Comparison of ENCODE assay signal across 26 mouse cellular contexts in genomic region chr1:91538570-91538929, GRCm38 (mm10). TPM values are rescaled to one million over a fixed set of nuclear protein-coding genes. Genes with fewer than 3 reads are reported as not detected.
A peak's percentile ranks its signal among the peaks of the same experiment; 100 is the strongest.
DNase-seq lines count a peak whose midpoint lies in the region; ATAC-seq and TF ChIP-seq lines count a peak whose summit lies in the region.
"Had no signal": no experiment of that assay in that cellular context is flagged by ENCODE, and none has a peak within 500 bp of the region (broad histone marks: within the 10 kb centered on the region; RNA-seq: fewer than 3 reads in every experiment).

No protein-coding gene starts in this region.

- TF ChIP-seq EP300 in liver, postnatal 0 days (IDR thresholded peaks at IDR 0.05; ENCODE audit: low read depth) = no peak

- peak overlapping the region; percentile 62 for H3K27ac ChIP-seq in lung, embryonic 16.5 days (ENCODE audit: low read length)
- peak overlapping the region; percentile 93 for H3K27ac ChIP-seq in liver, embryonic 11.5 days (ENCODE audit: low read depth, low read length)
- H3K27ac ChIP-seq in liver, postnatal 0 days (ENCODE audit: low read depth) = peak overlapping the region; percentile 85; the same call in 1 of the 2 replicates
- H3K27ac ChIP-seq: embryonic facial prominence, embryonic 15.5 days; hindbrain, embryonic 10.5 days; limb, embryonic 13.5 days; midbrain, embryonic 13.5 days had no signal

- peaks cover 20% of the 10 kb centered on the region for H3K4me1 ChIP-seq in lung, embryonic 16.5 days (replicated peaks; ENCODE audit: control insufficient read depth, insufficient read depth, low read length)
- H3K4me1 ChIP-seq in liver, embryonic 11.5 days (replicated peaks; ENCODE audit: control insufficient read depth, insufficient read depth, low read length) = peaks cover 28% of the 10 kb centered on the region
- H3K4me1 ChIP-seq in liver, postnatal 0 days (ENCODE audit: insufficient read depth) = peaks cover 29% of the 10 kb centered on the region

- peaks cover 9% of the 10 kb centered on the region; the same call in 1 of the 2 replicates for H3K27me3 ChIP-seq in lung, embryonic 16.5 days (ENCODE audit: control insufficient read depth, insufficient read depth, low read depth, low read length)
- H3K27me3 ChIP-seq in liver, embryonic 11.5 days (replicated peaks; ENCODE audit: control insufficient read depth, insufficient read depth, low read length) = no peaks in the 10 kb centered on the region
- H3K27me3 ChIP-seq in liver, postnatal 0 days (ENCODE audit: insufficient read depth, low read length) = no peaks in the 10 kb centered on the region
- H3K27me3 ChIP-seq: megakaryocyte, embryonic 14.5 days had no signal

- ATAC-seq in lung, embryonic 16.5 days (ENCODE audit: low read depth) = no peak
- no peak for ATAC-seq in liver, embryonic 11.5 days (replicated peaks; ENCODE audit: low FRiP score)
- ATAC-seq in liver, postnatal 0 days = no peak
- no peak for ATAC-seq in frontal cortex, adult (ENCODE audit: low TSS enrichment)
- ATAC-seq: forebrain, embryonic 16.5 days; hindbrain, embryonic 16.5 days; intestine, embryonic 16.5 days; midbrain, embryonic 13.5 days had no signal

- no peaks in the 10 kb centered on the region for H3K9me3 ChIP-seq in lung, embryonic 16.5 days (ENCODE audit: control insufficient read depth, low read length)
- no peaks in the 10 kb centered on the region for H3K9me3 ChIP-seq in liver, embryonic 11.5 days (ENCODE audit: control insufficient read depth, low read length)
- no peaks in the 10 kb centered on the region for H3K9me3 ChIP-seq in liver, postnatal 0 days (ENCODE audit: low read length)
- H3K9me3 ChIP-seq: embryonic facial prominence, embryonic 15.5 days; forebrain, embryonic 10.5 days; hindbrain, embryonic 10.5 days; limb, embryonic 13.5 days; megakaryocyte, embryonic 14.5 days; midbrain, embryonic 13.5 days had no signal

- no peak for TF ChIP-seq CTCF in liver, postnatal 0 days (IDR thresholded peaks at IDR 0.05; ENCODE audit: low read depth)

- H3K36me3 ChIP-seq in lung, embryonic 16.5 days (ENCODE audit: control insufficient read depth, insufficient read depth, low read length) = no peaks in the 10 kb centered on the region
- no peaks in the 10 kb centered on the region for H3K36me3 ChIP-seq in liver, embryonic 11.5 days (ENCODE audit: control insufficient read depth, insufficient read depth, low read length)
- H3K36me3 ChIP-seq in liver, postnatal 0 days (replicated peaks; ENCODE audit: insufficient read depth, low read length) = no peaks in the 10 kb centered on the region
- H3K36me3 ChIP-seq: embryonic facial prominence, embryonic 15.5 days; forebrain, embryonic 10.5 days; hindbrain, embryonic 10.5 days; limb, embryonic 13.5 days had no signal

- no peak for DNase-seq in lung, postnatal 14 days
- DNase-seq in MEL-GATA-1-ER (ENCODE audit: extremely low read depth, low read depth) = peak; percentile 51
- DNase-seq in liver, embryonic 11.5 days (ENCODE audit: low spot score) = no peak
- DNase-seq in liver, postnatal 0 days = no peak
- DNase-seq in layer of hippocampus, adult 9-10 months (ENCODE audit: low spot score) = no peak
- no peak for DNase-seq in embryo, embryonic 10 days (ENCODE audit: low spot score)
- DNase-seq: adrenal gland, postnatal 10 days; cerebellum, adult 18-20 months; cerebellum, postnatal 25 days; gastrocnemius, postnatal 25 days; heart, adult 18-20 months; kidney, postnatal 4 days; layer of hippocampus, adult 9-11 months; lung, embryonic 14.5 days; thymus, postnatal 25 days had no signal

- H3K9ac ChIP-seq in lung, embryonic 16.5 days (ENCODE audit: low read length) = no peak overlapping the region
- H3K9ac ChIP-seq in liver, embryonic 11.5 days (ENCODE audit: low read depth, low read length) = peak overlapping the region; percentile 28
- no peak overlapping the region for H3K9ac ChIP-seq in liver, postnatal 0 days (replicated peaks)
- H3K9ac ChIP-seq: embryonic facial prominence, embryonic 15.5 days; limb, embryonic 13.5 days; lung, embryonic 14.5 days; midbrain, embryonic 13.5 days had no signal

- 30% methylated on average over 1 of the region's 1 CpGs for WGBS in lung, embryonic 16.5 days
- 62% methylated on average over 1 of the region's 1 CpGs for WGBS in liver, embryonic 11.5 days
- WGBS in liver, postnatal 0 days (ENCODE audit: insufficient replicate concordance) = 64% methylated on average over 1 of the region's 1 CpGs

- no peak overlapping the region for H3K4me2 ChIP-seq in lung, embryonic 16.5 days (ENCODE audit: low read depth, low read length)
- H3K4me2 ChIP-seq in liver, embryonic 11.5 days = peak overlapping the region; percentile 95
- H3K4me2 ChIP-seq in liver, postnatal 0 days (ENCODE audit: low read depth, low read length) = peak overlapping the region; percentile 76
- H3K4me2 ChIP-seq: embryonic facial prominence, embryonic 15.5 days; midbrain, embryonic 13.5 days had no signal

- no peak overlapping the region for H3K4me3 ChIP-seq in lung, embryonic 16.5 days (ENCODE audit: low read length)
- H3K4me3 ChIP-seq in liver, embryonic 11.5 days (ENCODE audit: low read depth, low read length) = no peak overlapping the region
- no peak overlapping the region for H3K4me3 ChIP-seq in liver, postnatal 0 days (ENCODE audit: low read depth, low read length)
- H3K4me3 ChIP-seq: embryonic facial prominence, embryonic 15.5 days; hindbrain, embryonic 10.5 days; limb, embryonic 13.5 days had no signal

RNA-seq across cellular contexts. Expression of gene Asb1, which starts 1.8 kb away (rescaled TPM):
- polyA plus RNA-seq in lung, embryonic 16.5 days (2015; fragmentation: Nextera tagmentation; extraction: Ambion mirVana) = 5.8 and 6.0 TPM in 2 replicates
- polyA plus RNA-seq in liver, embryonic 11.5 days (2014; fragmentation: Nextera tagmentation; extraction: Ambion mirVana) = 12.2 and 13.4 TPM in 2 replicates
- 4.6 and 4.8 TPM in 2 replicates for polyA plus RNA-seq in liver, postnatal 0 days (2015; fragmentation: Nextera tagmentation; extraction: Ambion mirVana)

RNA-seq across cellular contexts. Expression of gene Traf3ip1, which starts 44.1 kb away (rescaled TPM):
- 12.8 and 13.0 TPM in 2 replicates for polyA plus RNA-seq in lung, embryonic 16.5 days (2015; fragmentation: Nextera tagmentation; extraction: Ambion mirVana)
- polyA plus RNA-seq in liver, embryonic 11.5 days (2014; fragmentation: Nextera tagmentation; extraction: Ambion mirVana) = 4.4 TPM in 2 replicates
- polyA plus RNA-seq in liver, postnatal 0 days (2015; fragmentation: Nextera tagmentation; extraction: Ambion mirVana) = 2.2 and 2.5 TPM in 2 replicates
